Mouse (Mus musculus) macrophage (primary cell): Measurements from ENCODE around the gene Dhx40. TPM values are rescaled to one million over a fixed set of nuclear protein-coding genes. Genes with fewer than 3 reads are reported as not detected.
"Not testable (repeated sequence)": the region's sequence is repeated elsewhere in the genome, so short reads cannot be mapped to it uniquely, and the experiment has no call there.

Experiments used
- H3K27ac ChIP-seq: fragments of 350-480 bp; formaldehyde crosslinking; 2 replicates; pipeline ENCODE4 v1.9.0; 2021
- H3K36me3 ChIP-seq: fragments of 350-480 bp; formaldehyde crosslinking; 2 replicates; pipeline ENCODE4 v1.9.0; 2021; ENCODE audit errors: inconsistent target
- H3K4me3 ChIP-seq: fragments of 350-480 bp; formaldehyde crosslinking; 2 replicates; pipeline ENCODE4 v1.9.0; 2021; ENCODE audit errors: inconsistent target
- H3K79me2 ChIP-seq: fragments of 350-480 bp; formaldehyde crosslinking; 2 replicates; pipeline ENCODE4 v1.9.0; 2021; ENCODE audit errors: inconsistent target
- WGBS: methylation state at CpG from one replicate; pipeline ENCODE4 v1.1.7; 2026; ENCODE audit warnings: inconsistent platforms; ENCODE audit not compliant: missing documents; 5-methylcytosine and 5-hydroxymethylcytosine counted together
- polyA plus RNA-seq: library from polyadenylated mRNA; stranded (reverse); fragments of 250-400 nt; gene quantifications from 3 replicates; pipeline ENCODE4 v1.2.4, GENCODE M21; 2018; ENCODE audit warnings: inconsistent platforms

The Dhx40 gene
- polyA plus RNA-seq, 1 experiment from 2014 or later: 14.6 TPM

- Histone ChIP-seq H3K36me3 (no peaks in the 10 kb centered on the region), H3K79me2 (no peaks in the 10 kb centered on the region), H3K4me3 (no peak overlapping the region), H3K27ac (no peak overlapping the region)
- 90% methylated on average over 6 of the region's 7 CpGs for WGBS
Observed at GRCm38 (mm10) chr11:86834050-86834449, 26.5 kb upstream of the Dhx40 start.

GRCm38 (mm10) chr11:86833153-86833552, 25.6 kb upstream of the Dhx40 start:
- Histone ChIP-seq H3K79me2 (no peaks in the 10 kb centered on the region), H3K4me3 (no peak overlapping the region), H3K27ac (no peak overlapping the region), H3K36me3 (no peaks in the 10 kb centered on the region)
- 86% methylated on average over 2 of the region's 3 CpGs for WGBS

GRCm38 (mm10) chr11:86828396-86828795, 20.9 kb upstream of the Dhx40 start:
- H3K4me3 ChIP-seq: no peak overlapping the region
- no peaks in the 10 kb centered on the region for H3K36me3 ChIP-seq
- no peaks in the 10 kb centered on the region for H3K79me2 ChIP-seq
- 70% methylated on average over 6 of the region's 6 CpGs for WGBS
- no peak overlapping the region for H3K27ac ChIP-seq

GRCm38 (mm10) chr11:86827476-86828245, 20.1 kb upstream of the Dhx40 start:
- no peaks in the 10 kb centered on the region for H3K79me2 ChIP-seq
- no peak overlapping the region for H3K4me3 ChIP-seq
- WGBS: 85% methylated on average over 2 of the region's 2 CpGs
- H3K36me3 ChIP-seq: no peaks in the 10 kb centered on the region
- H3K27ac ChIP-seq: no peak overlapping the region

GRCm38 (mm10) chr11:86824433-86824832, 16.9 kb upstream of the Dhx40 start:
- H3K4me3 ChIP-seq: no peak overlapping the region
- no peaks in the 10 kb centered on the region for H3K36me3 ChIP-seq
- no peak overlapping the region for H3K27ac ChIP-seq
- no peaks in the 10 kb centered on the region for H3K79me2 ChIP-seq
- 100% methylated on average over 4 of the region's 7 CpGs for WGBS

GRCm38 (mm10) chr11:86822531-86822930, 15.0 kb upstream of the Dhx40 start:
- Histone ChIP-seq H3K27ac (no peak overlapping the region), H3K4me3 (no peak overlapping the region), H3K36me3 (no peaks in the 10 kb centered on the region), H3K79me2 (no peaks in the 10 kb centered on the region)
- WGBS: 89% methylated on average over 7 of the region's 7 CpGs

- Histone ChIP-seq H3K27ac (no peak overlapping the region), H3K4me3 (no peak overlapping the region), H3K36me3 (no peaks in the 10 kb centered on the region), H3K79me2 (no peaks in the 10 kb centered on the region)
- WGBS: 76% methylated on average over 8 of the region's 8 CpGs
Observed at GRCm38 (mm10) chr11:86819536-86819935, 12.0 kb upstream of the Dhx40 start.

- no peak overlapping the region for H3K27ac ChIP-seq
- H3K36me3 ChIP-seq: no peaks in the 10 kb centered on the region
- no peak overlapping the region for H3K4me3 ChIP-seq
- 91% methylated on average over 2 of the region's 2 CpGs for WGBS
- H3K79me2 ChIP-seq: no peaks in the 10 kb centered on the region
Observed at GRCm38 (mm10) chr11:86818928-86819327, 11.4 kb upstream of the Dhx40 start.

- peak overlapping the region; percentile 4; the same call in 1 of the 2 replicates for H3K27ac ChIP-seq
- 60% methylated on average over 3 of the region's 3 CpGs for WGBS
- H3K4me3 ChIP-seq, H3K79me2 ChIP-seq, H3K36me3 ChIP-seq: not testable (repeated sequence)
Observed at GRCm38 (mm10) chr11:86816288-86816687, 8.7 kb upstream of the Dhx40 start.

- H3K27ac ChIP-seq, H3K4me3 ChIP-seq, H3K36me3 ChIP-seq, H3K79me2 ChIP-seq: not testable (repeated sequence)
- WGBS: no CpG with 5 or more reads among the region's 11 CpGs
Observed at GRCm38 (mm10) chr11:86814481-86814880, 6.9 kb upstream of the Dhx40 start.

- H3K79me2 ChIP-seq, H3K36me3 ChIP-seq, H3K4me3 ChIP-seq, H3K27ac ChIP-seq: not testable (repeated sequence)
- 94% methylated on average over 4 of the region's 11 CpGs for WGBS
Observed at GRCm38 (mm10) chr11:86813256-86813655, 5.7 kb upstream of the Dhx40 start.

- H3K4me3 ChIP-seq: no peak overlapping the region
- H3K79me2 ChIP-seq: no peaks in the 10 kb centered on the region
- WGBS: 100% methylated on average over 1 of the region's 1 CpGs
- no peaks in the 10 kb centered on the region for H3K36me3 ChIP-seq
- H3K27ac ChIP-seq: no peak overlapping the region
Observed at GRCm38 (mm10) chr11:86811326-86811630, 3.7 kb upstream of the Dhx40 start.

GRCm38 (mm10) chr11:86810572-86811325, 3.2 kb upstream of the Dhx40 start:
- Histone ChIP-seq H3K4me3 (no peak overlapping the region), H3K79me2 (no peaks in the 10 kb centered on the region), H3K27ac (no peak overlapping the region), H3K36me3 (no peaks in the 10 kb centered on the region)
- WGBS: 87% methylated on average over 2 of the region's 2 CpGs

- H3K4me3 ChIP-seq: no peak overlapping the region
- WGBS: 96% methylated on average over 4 of the region's 4 CpGs
- H3K36me3 ChIP-seq: no peaks in the 10 kb centered on the region
- no peak overlapping the region for H3K27ac ChIP-seq
- H3K79me2 ChIP-seq: no peaks in the 10 kb centered on the region
Observed at GRCm38 (mm10) chr11:86809828-86810227, 2.3 kb upstream of the Dhx40 start.

GRCm38 (mm10) chr11:86807001-86807477, 507 bp downstream of the Dhx40 start:
- Histone ChIP-seq H3K79me2 (no peaks in the 10 kb centered on the region), H3K27ac (no peak overlapping the region), H3K36me3 (no peaks in the 10 kb centered on the region), H3K4me3 (peak overlapping the region; percentile 81)
- 4% methylated on average over 25 of the region's 25 CpGs for WGBS
